Mouse (Mus musculus) small intestine, adult 2 months (tissue): ENCODE data around the gene Defb47. TPM values are rescaled to one million over a fixed set of nuclear protein-coding genes. Genes with fewer than 3 reads are reported as not detected.

Experiments
- H3K27ac ChIP-seq: fragments of 200-500 bp; 2 replicates; pipeline ENCODE4 v1.5.1; 2012; ENCODE audit warnings: low read depth, low read length, control low read depth, inconsistent platforms; ENCODE audit not compliant: insufficient read depth
- H3K27me3 ChIP-seq: fragments of 200-500 bp; 2 replicates; pipeline ENCODE4 v1.6.1; 2012; ENCODE audit warnings: mild to moderate bottlenecking, moderate library complexity, low read length, inconsistent platforms; ENCODE audit not compliant: control insufficient read depth, insufficient read depth
- H3K36me3 ChIP-seq: fragments of 200-500 bp; 2 replicates; pipeline ENCODE4 v1.6.1; 2012; ENCODE audit warnings: mild to moderate bottlenecking, low read length, control low read depth, inconsistent platforms; ENCODE audit not compliant: control insufficient read depth, insufficient read depth
- H3K4me1 ChIP-seq: fragments of 200-500 bp; 2 replicates; pipeline ENCODE4 v1.6.1; 2012; ENCODE audit warnings: low read length, inconsistent platforms, mixed read lengths; ENCODE audit not compliant: control insufficient read depth, insufficient read depth, insufficient read length
- H3K4me3 ChIP-seq: fragments of 200-500 bp; 2 replicates; pipeline ENCODE4 v1.5.1; 2012; ENCODE audit warnings: low read depth, mild to moderate bottlenecking, control low read depth, inconsistent platforms, low read length, moderate library complexity
- CTCF ChIP-seq: fragments of 200-500 bp; IDR thresholded peaks from 2 replicates; pipeline ENCODE4 v1.5.1; 2012; ENCODE audit warnings: low read depth, mild to moderate bottlenecking, control low read depth, inconsistent platforms, low read length, moderate library complexity, mixed read lengths; ENCODE audit not compliant: insufficient replicate concordance, insufficient read length; ENCODE audit errors: extremely low read depth
- POLR2A ChIP-seq: fragments of 200-500 bp; IDR thresholded peaks from 2 replicates; pipeline ENCODE4 v1.6.1; 2012; ENCODE audit warnings: low read depth, mild to moderate bottlenecking, control low read depth, inconsistent platforms, low read length, moderate library complexity
- WGBS: fragments of 180-500 bp; shearing (Covaris S2); methylation state at CpG from one replicate; pipeline ENCODE4 v1.1.7; 2018; 5-methylcytosine and 5-hydroxymethylcytosine counted together
- polyA plus RNA-seq: library from polyadenylated mRNA; depleted of rRNA; stranded (reverse); fragments of >200 nt; gene quantifications from 2 replicates; pipeline ENCODE4 v1.2.3, GENCODE M21; 2012; rRNA removed

Gene Defb47
- polyA plus RNA-seq = not detected in 2 replicates

- no peak for TF ChIP-seq POLR2A
- no peak for TF ChIP-seq CTCF
- no peaks in the 10 kb centered on the region for H3K36me3 ChIP-seq
- H3K27ac ChIP-seq = no peak within 1 kb of the TSS
- 77% methylated on average over 8 of the region's 8 CpGs for whole genome bisulfite sequencing
- no peaks in the 10 kb centered on the region for H3K4me1 ChIP-seq
- no peak within 1 kb of the TSS for H3K4me3 ChIP-seq
- no peaks in the 10 kb centered on the region for H3K27me3 ChIP-seq
These were observed at the start of gene Defb47 for GRCm38 (mm10) chr14:62997777-62998176. Gene Defb47, plus strand, starts transcription at chr14:62998077.

- 80% methylated on average over 9 of the region's 9 CpGs for WGBS
- TF ChIP-seq CTCF (no peak), POLR2A (no peak)
- Histone ChIP-seq H3K27ac (no peak overlapping the region), H3K4me1 (no peaks in the 10 kb centered on the region), H3K36me3 (peaks cover 17% of the 10 kb centered on the region), H3K4me3 (no peak overlapping the region), H3K27me3 (no peaks in the 10 kb centered on the region)
These were observed 41.8 kb upstream of the Defb47 start for GRCm38 (mm10) chr14:62956091-62956490.

- H3K4me1 ChIP-seq = 0 out of 2 replicates have a peak, but pooled peaks cover 2% of the 10 kb centered on the region
- H3K36me3 ChIP-seq = no peaks in the 10 kb centered on the region
- WGBS = 81% methylated on average over 4 of the region's 4 CpGs
- no peak overlapping the region for H3K4me3 ChIP-seq
- TF ChIP-seq CTCF (no peak), POLR2A (no peak)
- no peaks in the 10 kb centered on the region for H3K27me3 ChIP-seq
- H3K27ac ChIP-seq = no peak overlapping the region
These were observed 34.2 kb upstream of the Defb47 start for GRCm38 (mm10) chr14:62963632-62964031.

GRCm38 (mm10) chr14:62965342-62965741, 32.5 kb upstream of the Defb47 start:
- Histone ChIP-seq H3K27me3 (no peaks in the 10 kb centered on the region), H3K4me3 (no peak overlapping the region), H3K27ac (no peak overlapping the region), H3K4me1 (0 out of 2 replicates have a peak, but pooled peaks cover 2% of the 10 kb centered on the region), H3K36me3 (no peaks in the 10 kb centered on the region)
- 80% methylated on average over 5 of the region's 5 CpGs for WGBS
- TF ChIP-seq CTCF (no peak), POLR2A (no peak)

GRCm38 (mm10) chr14:62965811-62966520, 31.9 kb upstream of the Defb47 start:
- 25% methylated on average over 15 of the region's 15 CpGs for WGBS
- 0 out of 2 replicates have a peak, but pooled peaks cover 2% of the 10 kb centered on the region for H3K4me1 ChIP-seq
- H3K36me3 ChIP-seq = no peaks in the 10 kb centered on the region
- H3K27ac ChIP-seq = no peak overlapping the region
- no peak for TF ChIP-seq POLR2A
- no peak for TF ChIP-seq CTCF
- H3K27me3 ChIP-seq = no peaks in the 10 kb centered on the region
- peak overlapping the region; percentile 31 for H3K4me3 ChIP-seq

- Histone ChIP-seq H3K4me3 (no peak overlapping the region), H3K27ac (no peak overlapping the region), H3K27me3 (no peaks in the 10 kb centered on the region; the same call in 1 of the 2 replicates), H3K4me1 (no peaks in the 10 kb centered on the region), H3K36me3 (no peaks in the 10 kb centered on the region)
- TF ChIP-seq POLR2A = no peak
- TF ChIP-seq CTCF = peak; percentile 73; the same call in 1 of the 2 replicates
- WGBS = 8% methylated on average over 5 of the region's 5 CpGs
These were observed 22.8 kb upstream of the Defb47 start for GRCm38 (mm10) chr14:62975046-62975445.

- no peak for TF ChIP-seq POLR2A
- Histone ChIP-seq H3K27ac (no peak overlapping the region), H3K4me3 (no peak overlapping the region), H3K4me1 (no peaks in the 10 kb centered on the region), H3K27me3 (no peaks in the 10 kb centered on the region; the same call in 1 of the 2 replicates), H3K36me3 (no peaks in the 10 kb centered on the region)
- WGBS = 50% methylated on average over 1 of the region's 1 CpGs
These were observed 18.1 kb upstream of the Defb47 start for GRCm38 (mm10) chr14:62979815-62980214.
